Mouse (Mus musculus): ENCODE data around the gene Cox5a.

DNA sequence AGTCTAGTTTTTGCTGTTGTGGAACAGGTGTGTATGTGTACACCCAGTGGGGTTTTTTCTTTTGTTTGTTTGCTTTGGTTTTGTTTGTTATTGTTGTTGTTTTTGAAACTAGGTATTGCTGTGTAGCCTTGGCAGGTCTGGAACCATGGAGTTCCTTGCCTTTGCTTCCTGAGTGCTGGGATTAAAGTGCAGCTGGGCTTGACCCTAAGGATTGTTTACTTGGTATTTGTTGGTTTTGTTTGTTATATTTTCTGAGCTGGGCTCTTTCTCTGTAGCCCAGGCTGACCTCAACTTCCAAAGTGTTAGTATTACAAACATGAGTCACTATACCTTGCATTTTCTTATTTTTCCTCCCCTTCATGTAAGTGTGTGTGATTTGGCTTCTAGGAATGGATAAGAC lies 5.4 kb downstream of the Cox5a start:
- TF ChIP-seq CTCF (IDR thresholded peaks at IDR 0.05; ENCODE audit: insufficient read depth, low read length) (no peak), POLR2A (IDR thresholded peaks at IDR 0.05; ENCODE audit: borderline replicate concordance, extremely low read depth, low read depth, low read length) (no peak)

Data from lung, adult 2 months (tissue).